Mouse (Mus musculus) bone marrow macrophage, adult 2 months (primary cell): ENCODE data around the gene Snrpd3. TPM values are rescaled to one million over a fixed set of nuclear protein-coding genes. Genes with fewer than 3 reads are reported as not detected.
A peak's percentile ranks its signal among the peaks of the same experiment; 100 is the strongest.

Experiments
- H3K27ac ChIP-seq: 2 replicates; pipeline ENCODE4 v1.5.1; 2012; ENCODE audit warnings: low read depth, low read length; ENCODE audit not compliant: insufficient read depth
- H3K4me1 ChIP-seq: 2 replicates; pipeline ENCODE4 v1.6.1; 2012; ENCODE audit warnings: low read length; ENCODE audit not compliant: control insufficient read depth, insufficient read depth
- H3K4me3 ChIP-seq: 2 replicates; pipeline ENCODE4 v1.5.1; 2012; ENCODE audit warnings: mild to moderate bottlenecking, low read length, moderate library complexity; ENCODE audit not compliant: insufficient read depth
- CTCF ChIP-seq: IDR thresholded peaks from 2 replicates; pipeline ENCODE4 v1.5.1; 2012; ENCODE audit warnings: low read depth, mild to moderate bottlenecking, low read length, moderate library complexity
- POLR2A ChIP-seq: IDR thresholded peaks from 2 replicates; pipeline ENCODE4 v1.6.1; 2012; ENCODE audit warnings: mild to moderate bottlenecking, low read depth, low read length, borderline replicate concordance
- polyA plus RNA-seq: library from polyadenylated mRNA; stranded (reverse); fragments of >200 nt; gene quantifications from 2 replicates; pipeline ENCODE4 v1.2.4, GENCODE M21; 2012; ENCODE audit not compliant: missing spikeins, insufficient read depth, insufficient read length

The Snrpd3 gene
- polyA plus RNA-seq, 1 experiment: 94.5 TPM

DNA sequence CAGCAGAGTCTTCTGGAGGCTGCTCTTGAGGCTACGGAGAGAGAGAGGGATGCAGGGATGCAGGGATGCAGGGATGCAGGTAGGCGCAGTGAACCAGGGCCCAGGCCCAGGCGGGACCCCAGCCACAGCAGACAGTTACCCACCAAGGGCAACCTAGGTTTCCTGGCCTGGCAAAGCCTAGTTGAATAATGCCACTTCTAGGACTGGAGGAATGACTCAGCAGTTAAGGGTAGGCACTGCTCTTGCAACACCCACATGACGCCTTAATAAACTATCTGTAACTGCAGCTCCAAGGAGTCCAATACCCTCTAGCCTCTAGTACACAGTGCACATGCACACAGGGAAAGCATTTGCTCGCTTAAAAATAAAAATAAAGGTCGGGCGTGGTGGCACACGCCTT, 36.7 kb downstream of the Snrpd3 start:
- Histone ChIP-seq H3K4me3 (no peak overlapping the region), H3K27ac (no peak overlapping the region), H3K4me1 (peaks cover 3% of the 10 kb centered on the region)
- TF ChIP-seq POLR2A (no peak), CTCF (no peak)

DNA sequence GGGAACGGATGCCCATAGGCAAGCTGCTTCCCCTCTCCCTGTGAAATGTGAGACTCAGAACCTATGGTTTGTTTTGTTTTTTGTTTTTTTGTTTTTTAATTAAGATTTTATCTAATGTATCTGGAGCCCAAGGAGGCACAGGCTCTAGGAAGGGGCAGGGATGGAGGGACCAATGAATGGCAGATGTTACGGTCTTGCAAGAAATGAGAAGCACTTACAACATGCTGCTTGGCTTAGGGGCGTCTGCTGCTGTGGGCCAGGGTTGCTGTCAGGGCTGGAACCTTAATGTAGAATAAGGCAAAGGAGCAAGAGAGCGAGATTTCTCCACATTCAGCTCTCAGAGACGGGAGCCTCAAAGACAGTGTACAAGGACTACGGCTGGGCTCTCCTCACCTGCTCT, 38.2 kb downstream of the Snrpd3 start:
- Histone ChIP-seq H3K4me1 (peaks cover 3% of the 10 kb centered on the region), H3K27ac (no peak overlapping the region)
- TF ChIP-seq CTCF (no peak), POLR2A (no peak)

DNA sequence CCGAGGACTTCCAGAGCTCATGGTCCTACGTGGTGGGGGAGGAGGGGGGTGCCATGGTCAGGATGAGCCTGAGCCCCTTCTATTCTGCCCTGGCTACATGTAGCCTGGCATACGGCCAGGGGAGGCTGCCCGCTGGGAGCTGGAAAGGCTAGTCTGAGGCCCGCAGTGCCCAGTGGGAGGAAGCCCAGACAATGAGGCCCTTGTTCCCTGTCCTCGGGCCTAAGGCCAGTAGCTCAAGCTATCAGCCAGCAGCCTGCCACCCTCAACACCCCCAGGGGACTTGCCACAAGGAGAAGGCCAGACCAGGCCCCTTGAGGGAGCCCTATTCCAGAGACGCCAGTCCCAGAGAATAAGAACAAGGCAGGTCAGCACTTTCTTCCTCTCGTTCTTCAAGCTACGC, 38.7 kb downstream of the Snrpd3 start:
- Histone ChIP-seq H3K4me1 (peaks cover 3% of the 10 kb centered on the region), H3K27ac (no peak overlapping the region), H3K4me3 (no peak overlapping the region)
- TF ChIP-seq CTCF (no peak), POLR2A (no peak)

More for the DNA sequence above, 38.2 kb downstream of the Snrpd3 start:
- no peak overlapping the region for H3K4me3 ChIP-seq

DNA sequence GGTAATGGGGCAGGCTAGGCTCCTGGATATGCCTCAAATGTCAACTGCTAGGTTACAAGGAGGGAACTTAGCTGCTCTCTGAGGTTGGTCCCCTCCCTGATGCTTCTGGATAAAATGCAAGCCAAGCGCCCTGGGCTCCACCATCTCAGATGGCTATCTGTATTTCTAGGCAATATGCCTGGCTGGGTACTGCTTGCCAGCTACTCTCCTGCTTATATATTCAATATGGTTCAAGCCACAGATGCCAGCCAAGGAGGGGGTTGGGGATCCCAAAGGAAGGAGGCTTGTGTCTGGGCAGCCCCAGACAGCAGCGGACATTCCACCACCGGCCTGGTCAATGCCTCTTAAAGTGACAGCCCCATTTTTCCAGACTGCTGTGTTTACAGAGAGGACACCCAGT, 41.2 kb downstream of the Snrpd3 start:
- TF ChIP-seq POLR2A: no peak
- TF ChIP-seq CTCF: no peak
- Histone ChIP-seq H3K27ac (no peak overlapping the region), H3K4me3 (no peak overlapping the region), H3K4me1 (peaks cover 3% of the 10 kb centered on the region)

DNA sequence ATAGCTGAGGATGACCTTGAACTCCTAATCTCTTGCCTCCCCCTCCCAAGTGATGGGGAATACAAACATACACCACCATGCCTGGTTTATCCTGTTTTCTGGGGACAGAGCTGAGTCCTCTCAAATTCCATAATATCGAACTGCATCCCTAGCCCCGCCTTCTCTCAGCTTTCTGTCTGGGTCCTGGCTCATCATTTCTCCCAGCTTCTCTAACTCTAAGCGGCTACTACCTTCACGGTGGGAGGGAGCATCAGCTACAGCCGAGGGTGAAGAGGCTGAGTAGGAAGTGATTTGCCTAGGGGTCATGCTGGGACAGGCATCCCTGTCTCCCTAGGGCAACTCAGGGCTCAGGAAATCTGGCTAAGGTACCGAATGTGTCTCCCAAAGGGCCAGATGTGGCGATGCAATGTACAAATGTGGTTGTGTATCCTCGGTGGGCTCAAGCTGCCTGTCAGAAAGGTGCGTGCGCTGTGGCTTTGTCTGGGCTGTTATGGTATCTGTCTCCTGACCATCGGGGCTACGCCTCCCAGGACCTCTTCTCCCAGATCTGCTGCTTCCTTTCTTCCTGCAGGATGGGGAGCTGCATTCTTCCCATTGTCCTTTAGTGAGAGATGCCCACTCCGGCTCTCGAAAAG, 41.8 kb downstream of the Snrpd3 start:
- Histone ChIP-seq H3K27ac (no peak overlapping the region), H3K4me1 (no peaks in the 10 kb centered on the region), H3K4me3 (no peak overlapping the region)
- TF ChIP-seq POLR2A: no peak
- no peak for TF ChIP-seq CTCF

DNA sequence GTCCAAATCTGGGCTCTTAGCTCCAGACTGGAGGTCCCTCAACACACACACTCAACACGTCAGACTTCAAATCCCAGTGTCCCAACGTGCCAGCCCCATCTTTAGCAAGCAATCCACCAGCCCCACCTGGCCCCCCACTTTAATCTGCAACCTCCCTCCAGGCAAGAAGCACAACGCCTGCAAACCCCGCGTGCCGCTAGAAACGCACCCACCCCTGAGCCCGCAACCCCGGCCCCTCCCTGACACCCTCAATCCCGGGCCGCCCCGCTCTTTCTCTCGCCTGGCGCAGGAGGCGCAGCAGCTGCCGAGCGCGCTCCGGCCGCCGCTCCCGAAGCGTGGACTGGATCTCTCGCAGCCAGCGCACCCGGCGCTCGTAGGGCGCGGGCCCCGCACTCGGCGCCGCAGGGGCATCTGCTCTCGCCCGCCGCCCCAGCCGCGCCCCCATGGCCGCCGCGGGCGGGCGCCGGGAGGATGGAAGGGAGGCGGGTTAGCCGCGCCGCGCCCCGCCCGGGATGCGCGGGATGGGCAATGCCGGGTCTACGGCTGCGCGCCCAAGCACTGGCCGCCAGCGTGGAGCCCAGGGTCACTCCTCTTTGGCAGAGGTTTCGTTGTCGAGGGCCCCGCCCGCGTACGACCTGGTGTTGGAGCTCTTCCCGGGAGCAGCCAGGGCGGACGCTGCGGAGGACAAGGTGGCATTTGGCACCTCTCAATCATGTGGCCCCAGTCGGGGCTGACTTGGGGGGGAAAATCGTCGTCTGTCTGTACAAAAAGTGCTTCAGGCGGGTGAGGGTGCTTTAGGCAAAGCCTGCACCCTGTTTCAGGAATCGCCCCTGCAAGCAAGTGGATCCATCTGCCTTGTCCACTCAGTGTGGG, 42.6 kb downstream of the Snrpd3 start, which contains the start of gene Lrrc75b:
Gene Lrrc75b, minus strand, starts transcription at position 655 of the 873 bp plus-strand sequence.
- TF ChIP-seq CTCF (no peak), POLR2A (no peak)
- H3K4me1 ChIP-seq: no peaks in the 10 kb centered on the region
- H3K27ac ChIP-seq: no peak within 1 kb of the TSS
- H3K4me3 ChIP-seq: peak within 1 kb of the TSS; percentile 38

DNA sequence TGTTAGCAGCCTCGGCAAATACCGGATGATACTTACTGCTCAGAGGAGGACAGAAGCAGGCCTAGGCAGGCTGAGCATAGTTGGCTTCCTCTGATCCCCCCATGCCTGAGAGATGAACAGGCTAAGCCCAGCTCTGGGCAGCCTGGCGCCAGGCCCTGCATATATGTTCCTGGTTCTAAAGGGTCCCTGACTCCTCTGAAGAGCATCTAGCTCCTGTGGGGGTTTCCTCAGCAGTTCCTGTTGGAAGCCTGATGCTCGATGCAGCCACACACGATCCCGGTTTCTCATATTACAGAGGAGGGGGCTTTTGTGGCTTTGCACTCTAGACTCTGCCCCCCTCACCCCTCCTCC, 43.2 kb downstream of the Snrpd3 start:
- Histone ChIP-seq H3K4me1 (peaks cover 4% of the 10 kb centered on the region), H3K27ac (no peak overlapping the region), H3K4me3 (no peak overlapping the region)
- TF ChIP-seq CTCF: no peak
- no peak for TF ChIP-seq POLR2A

DNA sequence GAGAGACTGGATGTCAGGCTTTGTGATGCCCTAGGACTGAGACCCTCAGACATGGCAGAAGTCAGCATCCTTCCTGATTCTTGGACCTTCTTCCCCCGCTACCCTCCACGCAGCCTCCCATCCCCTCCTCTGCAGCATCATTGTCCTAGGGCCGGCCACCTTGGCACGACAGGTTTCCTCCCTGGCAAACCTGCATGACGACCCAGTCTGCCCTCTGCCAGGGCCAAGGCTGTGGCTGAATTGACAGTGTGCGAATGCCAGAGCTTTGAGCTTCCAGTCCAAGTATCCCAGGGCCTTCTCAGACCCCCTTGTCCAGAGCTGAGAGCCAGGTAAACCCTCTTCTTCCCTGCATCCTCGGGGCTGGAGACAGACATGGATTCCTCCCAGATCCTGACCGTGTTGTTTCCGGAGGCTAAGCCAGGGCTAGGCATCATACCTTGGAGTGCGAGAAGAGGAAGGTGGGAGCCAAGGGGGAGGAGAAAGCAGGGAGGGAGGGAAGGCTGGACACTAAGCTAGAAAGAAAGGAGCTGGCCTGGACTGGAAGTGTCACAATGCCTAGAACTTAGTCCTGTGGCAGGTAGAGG, 43.8 kb downstream of the Snrpd3 start, which contains the start of gene Ggt1:
Gene Ggt1, plus strand, starts transcription at position 534 of the 584 bp plus-strand sequence.
- Histone ChIP-seq H3K4me1 (peaks cover 10% of the 10 kb centered on the region), H3K27ac (no peak within 1 kb of the TSS), H3K4me3 (no peak within 1 kb of the TSS)
- TF ChIP-seq CTCF: no peak
- no peak for TF ChIP-seq POLR2A

DNA sequence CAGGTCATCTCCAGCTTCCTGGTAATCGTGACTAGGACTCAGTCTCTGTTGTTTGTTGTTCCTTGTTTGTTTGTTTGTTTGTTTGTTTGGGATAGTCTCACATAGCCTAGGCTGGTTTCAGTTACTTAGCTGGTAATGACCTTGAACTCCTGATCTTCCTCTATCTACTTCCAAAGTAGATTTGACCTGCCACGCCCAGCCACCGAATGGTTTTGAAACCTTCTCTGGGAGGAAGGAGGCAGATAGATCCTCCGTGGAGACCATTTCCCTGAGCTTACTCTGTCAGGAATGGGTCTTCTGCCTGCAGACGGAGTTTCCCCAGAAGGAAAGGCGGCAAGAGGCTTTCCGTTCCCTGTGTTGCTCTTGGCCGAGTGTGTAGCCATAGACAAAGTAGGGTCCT, 45.2 kb downstream of the Snrpd3 start:
- peaks cover 11% of the 10 kb centered on the region for H3K4me1 ChIP-seq
- H3K4me3 ChIP-seq: no peak overlapping the region
- TF ChIP-seq POLR2A (no peak), CTCF (no peak)
- H3K27ac ChIP-seq: no peak overlapping the region
